Mouse (Mus musculus) fat pad, adult 2 months (tissue): ENCODE results near the gene Tcaf1.
A peak's percentile ranks its signal among the peaks of the same experiment; 100 is the strongest.

Experiments
- DNase-seq: peaks from one replicate; pipeline ENCODE4 v3.0.0-alpha.2; 2011; ENCODE audit warnings: low read depth, low spot score; ENCODE audit errors: extremely low read depth

Gene Tcaf1

DNA sequence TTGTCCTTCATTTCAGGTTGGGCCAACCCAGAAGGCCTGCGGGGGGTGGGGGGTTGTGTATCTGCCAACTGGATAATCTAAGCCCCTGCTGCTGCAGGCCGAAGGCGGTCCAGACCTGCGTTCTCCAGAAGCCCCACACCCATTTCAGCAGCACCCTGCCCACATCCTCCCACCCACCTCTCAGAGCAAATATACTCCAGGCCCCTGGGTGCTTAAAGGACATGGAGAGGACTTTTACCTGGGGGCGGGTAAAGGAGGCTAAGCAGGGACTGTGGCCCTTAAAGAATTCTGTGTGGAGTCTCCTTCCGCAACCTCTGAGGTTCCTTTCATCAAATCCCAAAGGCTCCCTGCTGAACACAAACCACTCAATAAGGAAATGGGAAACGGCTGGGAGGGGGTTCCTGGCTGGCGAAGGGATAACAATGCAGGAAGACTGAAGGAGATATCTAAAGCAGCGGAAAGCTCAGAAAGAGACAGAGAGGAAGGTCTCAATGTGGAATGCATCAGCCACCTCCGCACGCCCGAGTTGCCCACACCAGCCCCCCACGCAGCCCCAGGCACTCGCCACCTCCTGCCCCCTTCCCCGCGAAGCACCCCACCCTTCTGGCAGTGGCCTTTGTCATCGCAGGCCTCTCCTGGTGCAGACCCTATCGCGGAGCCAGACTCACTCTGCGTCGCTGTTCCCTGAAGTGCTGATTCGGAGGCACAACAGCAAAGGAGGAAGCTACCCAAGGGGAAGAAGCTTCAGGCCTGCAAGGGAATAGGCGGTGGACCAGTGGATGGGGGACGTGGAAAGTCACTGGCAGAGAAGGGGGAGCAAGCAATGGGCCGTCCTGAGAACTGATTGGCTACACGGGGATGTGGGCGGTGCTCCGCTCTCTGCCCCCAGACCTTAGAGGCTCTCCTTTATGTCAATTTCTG is at the start of gene Tcaf1:
TSS of gene Tcaf1 (minus strand) at position 798 of the 921 bp plus-strand sequence.
- DNase-seq: no peak

DNA sequence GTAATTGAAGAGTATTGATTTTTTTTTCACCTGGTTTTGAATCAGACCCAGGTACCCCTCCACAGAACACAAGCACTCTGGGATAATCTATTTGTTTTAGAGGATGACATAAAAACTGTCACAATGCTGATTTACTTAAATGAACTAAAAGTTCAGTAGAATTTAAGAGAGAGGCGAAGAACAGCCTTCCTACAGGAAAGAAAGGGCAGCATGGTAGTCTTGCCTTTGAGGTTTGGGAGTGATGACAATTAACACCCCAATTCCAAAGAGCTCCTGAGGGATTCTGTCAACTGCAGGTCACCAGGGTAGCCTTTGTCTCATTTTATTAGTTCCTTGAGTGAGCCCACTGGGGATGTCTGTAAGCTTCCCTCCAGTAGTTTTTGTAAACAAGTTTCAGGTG is 46.2 kb upstream of the Tcaf1 start, which contains the start of gene Olfr38:
TSS of gene Olfr38 (plus strand) at position 301 of the 400 bp plus-strand sequence.
- DNase-seq: no peak

DNA sequence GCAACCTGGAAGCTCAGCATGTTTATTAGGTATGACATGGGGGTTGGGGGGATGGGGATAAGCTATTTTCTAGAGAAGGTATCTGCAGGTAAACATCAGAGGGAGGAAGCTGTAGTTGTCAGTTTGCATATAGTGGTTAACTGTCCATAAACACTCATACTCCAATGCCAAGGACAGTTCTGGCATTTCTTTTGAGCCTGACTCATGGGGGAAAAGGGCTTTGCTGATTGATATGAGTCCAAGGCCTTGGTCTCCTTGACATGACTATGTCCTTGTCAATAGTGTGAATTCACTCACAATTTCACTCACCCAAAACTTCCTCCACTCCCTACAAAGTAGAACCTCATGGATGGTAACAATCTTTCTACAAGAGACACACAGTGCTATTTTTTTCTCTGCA is 38.0 kb upstream of the Tcaf1 start:
- no peak for DNase-seq

DNA sequence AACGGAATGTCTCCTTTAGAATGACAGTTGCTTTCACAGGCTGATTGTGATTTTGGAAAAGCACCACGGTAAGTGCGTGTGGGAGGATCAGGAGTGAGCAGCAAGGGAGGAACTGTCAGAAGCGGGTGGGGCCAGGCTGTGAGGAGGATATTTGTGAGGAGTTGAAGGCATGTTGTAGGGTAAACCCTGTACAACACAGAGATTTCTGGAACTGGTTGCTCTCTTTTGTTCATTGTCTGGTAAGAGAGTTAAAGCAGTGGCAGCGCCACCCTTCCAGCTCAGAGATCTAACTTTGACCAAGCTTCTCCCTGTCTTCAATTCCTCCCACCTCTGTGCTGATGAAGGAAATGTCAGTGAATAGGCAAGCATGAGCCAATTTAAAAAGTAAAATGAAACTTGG is 32.4 kb upstream of the Tcaf1 start:
- DNase-seq: no peak

DNA sequence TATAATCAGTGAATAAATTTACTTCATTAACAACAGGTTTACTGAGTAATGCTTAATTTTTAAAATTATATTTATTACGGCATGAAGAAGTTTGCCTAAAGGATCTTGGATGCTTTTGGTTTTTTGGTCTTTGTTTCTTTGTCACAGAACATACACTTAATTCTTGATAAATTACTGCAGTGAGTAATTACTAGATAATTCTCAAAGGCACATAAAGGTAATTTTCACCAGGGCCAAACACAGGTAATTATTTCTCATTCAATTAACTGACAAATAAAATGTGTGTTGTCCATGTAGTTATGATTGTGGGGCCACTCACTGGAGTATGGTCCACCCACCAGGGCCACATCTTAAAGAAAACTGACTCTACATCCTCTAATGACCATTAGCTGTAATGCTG is 29.2 kb upstream of the Tcaf1 start, which contains the start of gene Olfr453:
TSS of gene Olfr453 (plus strand) at position 301 of the 400 bp plus-strand sequence.
- no peak for DNase-seq

DNA sequence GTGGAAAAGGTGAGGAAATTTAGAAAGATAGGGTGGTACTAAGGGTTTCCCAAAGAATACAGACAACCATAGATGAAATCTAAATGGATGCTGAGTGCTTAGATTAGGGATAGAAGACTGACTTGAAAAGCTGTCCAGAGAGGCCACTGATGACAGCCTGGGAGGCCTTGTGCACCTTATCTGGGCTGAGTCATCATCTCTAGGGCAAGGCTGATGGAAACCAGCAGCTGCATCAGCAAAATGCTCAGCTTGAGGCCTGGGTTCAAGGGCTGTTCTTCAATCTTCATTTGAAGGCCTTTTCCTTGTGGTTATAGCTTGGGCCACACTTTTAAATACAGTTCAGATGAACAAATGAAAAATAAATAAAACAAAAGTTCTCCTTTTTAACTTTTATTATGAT is 8.1 kb upstream of the Tcaf1 start:
- DNase-seq: no peak

DNA sequence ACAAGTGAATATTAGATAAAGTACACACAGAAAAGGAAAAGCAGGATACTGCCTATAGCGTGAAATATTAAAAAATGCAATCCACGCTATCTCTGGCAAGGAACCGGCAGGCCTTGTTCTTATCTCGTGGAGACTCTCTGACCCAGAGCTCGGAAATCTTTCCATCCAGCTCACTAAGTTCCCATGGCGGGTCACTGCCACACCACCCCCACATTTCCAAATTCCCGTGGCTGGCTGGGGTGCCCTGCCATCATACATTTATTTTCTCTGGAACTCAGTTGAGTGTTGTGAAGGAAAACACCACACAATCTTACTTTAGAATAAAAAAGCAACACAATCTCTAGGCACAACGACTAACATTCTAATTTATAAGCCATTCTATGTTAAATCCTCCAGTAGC is 4.8 kb upstream of the Tcaf1 start:
- DNase-seq: no peak

DNA sequence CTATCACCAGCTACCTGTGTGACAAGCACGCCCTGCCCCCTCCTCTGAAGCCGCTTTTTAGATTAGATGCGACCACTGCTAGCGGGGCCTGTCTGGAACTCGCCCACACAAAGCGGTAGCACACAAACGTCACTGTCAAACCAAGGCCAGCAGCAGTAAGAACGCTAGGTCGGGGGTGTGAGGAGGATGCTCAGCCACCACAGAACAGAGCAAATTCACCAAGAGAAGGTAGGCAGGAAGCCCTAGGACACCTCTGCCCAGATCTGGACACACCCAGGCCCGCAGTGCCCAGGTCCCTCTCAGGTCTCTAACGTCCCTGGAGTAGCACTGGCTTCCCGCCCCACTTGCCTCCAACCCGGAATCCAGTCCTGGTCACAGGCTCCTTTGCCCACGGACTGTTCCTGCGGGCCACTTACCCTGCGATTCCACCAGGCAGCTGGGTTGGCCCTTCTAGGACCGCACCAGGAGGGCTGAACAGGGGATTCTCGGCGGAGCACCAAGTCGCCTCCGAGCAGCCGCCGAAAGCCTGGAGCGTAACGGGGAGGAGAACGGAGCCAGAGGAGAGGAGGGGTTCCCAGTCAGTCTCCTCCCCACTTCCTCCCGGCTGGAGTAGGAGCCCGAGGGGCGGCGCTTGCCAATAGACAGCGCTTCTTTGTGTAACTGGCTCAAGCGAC is 17.2 kb downstream of the Tcaf1 start:
- no peak for DNase-seq

DNA sequence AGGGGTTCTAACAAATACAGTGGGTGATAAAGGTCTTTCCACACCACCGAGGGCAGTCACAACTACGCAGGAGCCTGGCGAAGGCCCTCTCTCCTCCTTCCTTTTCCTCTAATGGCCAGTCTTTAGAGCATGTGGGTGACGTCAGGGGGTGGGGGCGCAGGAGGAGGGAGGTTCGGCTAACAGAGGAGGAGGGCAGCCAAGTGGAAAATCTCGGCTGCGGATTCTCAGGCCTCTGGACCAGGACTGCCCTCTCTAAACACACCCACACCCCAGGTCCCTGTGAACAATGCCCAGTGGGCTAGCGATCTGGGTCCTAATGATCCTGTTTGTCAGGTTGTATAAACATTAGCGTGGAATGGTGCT is 17.8 kb downstream of the Tcaf1 start:
- DNase-seq: no peak

DNA sequence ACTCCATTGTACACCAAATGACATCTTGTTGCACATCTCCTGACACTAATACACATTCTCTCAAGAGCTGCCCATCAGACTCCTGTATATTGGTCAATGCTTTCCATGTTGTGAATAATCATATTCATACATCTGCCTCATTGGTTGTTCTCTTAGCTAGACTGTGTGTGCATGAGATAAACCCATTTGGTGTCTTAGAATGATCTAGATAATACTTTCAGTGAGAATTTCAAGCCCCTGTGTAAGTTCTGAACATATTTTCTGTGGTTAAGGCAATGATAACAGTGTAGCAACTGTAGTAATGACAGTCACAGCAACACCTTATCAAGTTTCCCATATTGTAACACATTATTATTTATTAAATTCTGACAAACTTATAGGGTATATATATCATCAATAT is 20.1 kb downstream of the Tcaf1 start:
- DNase-seq: no peak

DNA sequence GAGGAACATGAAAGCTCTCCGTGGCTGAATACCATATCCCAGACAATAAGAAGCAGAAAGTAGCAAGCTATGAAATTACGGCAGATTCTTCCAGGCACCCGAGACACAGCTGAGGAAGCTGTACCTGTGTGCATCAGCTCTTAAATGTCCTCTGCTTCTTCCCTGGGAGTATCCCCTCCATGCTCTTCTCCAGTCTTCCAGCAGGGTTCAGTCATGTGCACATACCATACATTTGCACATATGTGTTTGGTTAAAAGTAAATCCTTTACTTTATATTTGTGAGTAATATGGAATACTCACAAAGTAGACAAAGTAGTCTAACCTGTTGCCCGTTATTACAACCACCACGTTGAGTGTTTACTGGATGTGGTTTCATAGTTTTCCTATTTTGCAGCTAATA is 22.0 kb downstream of the Tcaf1 start:
- DNase-seq: no peak

DNA sequence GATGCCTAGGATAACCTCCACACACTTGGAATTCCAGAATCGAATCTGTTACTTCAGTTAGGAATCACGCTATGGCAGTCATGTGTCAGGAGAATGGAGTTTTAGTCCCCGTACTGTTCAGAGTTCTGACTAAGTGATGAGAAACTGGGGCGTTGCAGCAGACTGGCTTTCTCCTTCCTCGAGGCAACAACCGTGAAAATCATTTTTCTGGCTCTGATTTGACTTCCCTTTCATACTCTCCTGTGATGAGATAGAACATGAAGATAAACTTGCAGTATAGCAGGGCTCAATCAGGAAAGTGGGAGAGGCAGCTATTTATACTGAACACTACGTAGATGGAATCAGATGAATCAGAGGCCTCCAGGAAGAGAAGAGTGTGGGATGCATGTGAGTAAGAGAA is 29.8 kb downstream of the Tcaf1 start:
- DNase-seq: no peak

DNA sequence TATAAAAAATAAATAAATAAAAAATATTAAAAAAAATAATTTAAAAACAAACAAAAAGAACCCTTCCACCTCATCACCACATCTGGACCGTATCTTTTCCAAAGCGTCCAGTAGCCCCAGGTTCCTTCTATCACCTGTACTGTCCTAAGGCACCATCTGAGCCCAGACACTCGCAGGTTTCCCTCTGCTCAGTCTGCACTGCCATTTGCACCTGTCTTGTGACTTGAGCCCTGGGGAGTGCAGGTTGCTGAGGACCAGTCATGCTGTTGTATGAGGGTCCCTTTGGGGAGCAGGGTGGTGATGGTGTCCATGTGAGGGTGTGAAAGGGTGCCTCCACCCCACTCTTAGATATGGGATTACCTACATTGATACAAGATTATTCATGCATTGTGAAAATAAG is 33.9 kb downstream of the Tcaf1 start:
- no peak for DNase-seq

DNA sequence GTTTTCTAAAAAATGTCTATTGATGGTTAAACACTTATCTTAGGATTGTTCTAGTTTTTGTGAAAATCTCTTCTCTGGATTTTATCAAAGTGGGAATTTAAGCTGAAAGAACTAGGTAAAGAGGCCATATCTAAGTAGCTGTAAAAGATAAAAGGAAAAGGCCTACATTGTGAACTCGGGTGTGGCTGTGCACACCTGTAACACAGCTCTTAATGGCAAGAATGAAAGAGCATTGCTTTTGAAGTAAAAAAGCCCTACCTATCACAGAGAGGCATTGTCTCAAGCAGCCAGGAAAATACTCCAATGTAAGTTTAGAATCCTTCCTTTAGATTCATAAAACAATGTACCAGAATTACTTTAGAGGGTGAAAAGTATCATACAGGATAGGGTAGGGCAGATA is 38.1 kb downstream of the Tcaf1 start:
- no peak for DNase-seq

DNA sequence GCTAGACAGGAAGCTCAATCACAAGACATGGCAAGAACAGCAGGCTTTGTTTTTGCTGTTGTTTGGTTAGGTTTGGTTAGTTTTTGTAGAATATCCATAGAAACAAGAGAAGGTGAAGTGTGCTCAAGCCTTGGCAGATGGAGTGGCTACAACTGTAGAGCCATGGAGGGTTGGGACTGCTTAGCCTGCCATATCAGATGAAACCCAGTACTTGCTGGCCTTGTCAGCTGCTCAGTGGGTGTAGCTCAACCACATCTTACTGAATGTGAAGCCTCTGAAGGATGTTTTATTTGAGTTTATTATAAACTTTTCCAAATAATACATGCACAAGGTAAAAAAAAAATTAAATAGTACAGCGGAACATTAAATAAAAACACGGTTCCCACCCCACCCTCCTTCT is 42.2 kb downstream of the Tcaf1 start:
- no peak for DNase-seq

DNA sequence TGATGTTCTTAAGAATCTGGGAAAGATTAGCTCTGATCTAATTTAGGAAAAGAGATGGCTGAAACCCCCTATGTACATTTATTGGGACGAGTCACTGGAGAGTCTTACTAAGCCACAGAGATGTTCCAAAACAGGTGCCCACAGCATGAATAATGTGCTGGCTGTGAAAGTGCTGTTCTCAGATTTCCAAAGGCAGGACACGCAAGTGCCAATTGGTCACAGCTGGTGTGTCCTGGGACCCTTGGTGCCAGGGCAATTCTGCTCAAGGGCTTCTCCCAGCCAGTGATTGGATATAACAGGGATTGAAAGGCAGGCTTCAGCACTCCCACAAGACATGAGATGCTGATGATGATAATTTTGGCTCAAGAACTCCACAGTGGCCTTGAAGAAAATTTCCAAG is 48.1 kb downstream of the Tcaf1 start:
- no peak for DNase-seq

DNA sequence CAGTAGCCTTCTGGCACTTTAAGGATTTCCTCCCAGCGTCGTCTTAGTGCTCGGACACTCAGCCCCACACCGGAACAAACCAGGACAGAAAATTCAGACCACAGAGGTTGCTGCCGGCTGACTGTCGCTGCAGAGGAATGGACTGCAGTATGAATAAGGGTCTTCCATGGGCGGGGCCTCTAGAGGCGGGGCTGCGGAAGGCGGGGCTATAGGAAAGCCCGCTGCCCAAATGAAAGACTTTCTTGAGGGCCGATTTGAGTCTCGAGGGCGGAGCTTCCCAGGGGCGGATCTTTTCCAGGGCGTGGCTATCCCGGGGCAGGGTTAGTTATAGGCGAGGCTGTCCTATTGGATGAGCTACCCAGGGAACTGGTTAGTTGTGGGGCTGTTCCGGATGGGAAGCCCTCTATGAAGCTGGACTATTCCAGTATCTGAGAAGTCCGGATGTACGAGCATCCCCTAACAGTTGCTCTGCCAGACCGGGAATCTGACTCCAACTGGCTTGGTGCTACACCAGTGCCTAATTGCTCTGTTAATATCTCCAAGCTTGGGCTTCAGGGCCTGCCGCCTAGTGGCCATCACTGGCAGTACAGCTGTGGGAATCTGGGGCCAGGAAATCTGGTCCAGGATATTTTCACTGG is 64.9 kb downstream of the Tcaf1 start, which contains the start of gene Tcaf2:
TSS of gene Tcaf2 (minus strand) at position 343 of the 638 bp plus-strand sequence.
- peak; percentile 50 for DNase-seq

DNA sequence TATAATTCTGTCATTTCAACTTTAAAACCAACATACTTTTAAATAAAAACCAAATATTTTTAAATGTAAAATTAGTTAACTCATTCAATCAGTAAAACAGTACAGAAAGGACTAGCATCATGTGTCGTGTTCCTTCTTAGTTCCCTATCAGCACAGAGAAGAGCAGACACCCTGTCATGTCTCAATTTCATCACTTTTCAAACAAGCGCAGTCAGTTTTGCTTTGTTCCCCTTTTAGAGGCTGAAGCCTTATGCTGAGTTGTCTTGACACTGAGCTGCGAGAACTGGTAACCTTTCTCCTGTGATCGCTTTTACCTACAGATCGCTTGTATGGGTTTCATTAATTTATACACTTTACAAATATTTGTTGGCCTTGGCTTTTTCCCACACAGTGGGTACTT is 75.5 kb downstream of the Tcaf1 start:
- no peak for DNase-seq

DNA sequence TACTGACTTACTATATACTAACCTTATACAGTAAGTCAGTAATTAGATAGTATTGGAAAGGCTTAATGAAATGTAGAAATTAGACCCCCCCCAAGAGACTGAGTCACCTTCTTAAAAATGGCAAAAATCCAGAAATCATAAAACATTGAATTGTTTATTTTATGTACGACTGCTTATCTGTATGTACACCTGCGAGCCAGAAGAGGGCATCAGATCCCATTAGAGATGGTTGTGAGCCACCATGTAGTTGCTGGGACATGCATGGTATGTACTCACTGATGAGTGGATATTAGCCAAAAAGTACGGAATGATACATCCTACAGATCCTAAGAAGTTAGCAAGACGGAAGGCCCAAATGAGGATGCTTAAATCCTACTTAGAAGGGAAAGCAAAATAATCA is 78.5 kb downstream of the Tcaf1 start:
- no peak for DNase-seq
